Mouse (Mus musculus) myocyte (in vitro differentiated cells): ENCODE measurements around the gene Ank3. TPM values are rescaled to one million over a fixed set of nuclear protein-coding genes. Genes with fewer than 3 reads are reported as not detected.
A peak's percentile ranks its signal among the peaks of the same experiment; 100 is the strongest.

Source experiments
- H3K27me3 ChIP-seq: one replicate; pipeline ENCODE4 v1.6.1; 2011; ENCODE audit not compliant: control insufficient read depth, insufficient read depth, insufficient read length
- H3K36me3 ChIP-seq: one replicate; pipeline ENCODE4 v1.6.1; 2011; ENCODE audit not compliant: control insufficient read depth, insufficient read depth
- H3K4me2 ChIP-seq: one replicate; pipeline ENCODE4 v1.6.1; 2011; ENCODE audit warnings: low read depth, control low read depth
- H3K4me3 ChIP-seq: one replicate; pipeline ENCODE4 v1.5.1; 2011; ENCODE audit warnings: mild to moderate bottlenecking, control low read depth, moderate library complexity
- H3K79me2 ChIP-seq: one replicate; pipeline ENCODE4 v1.6.1; 2011; ENCODE audit not compliant: control insufficient read depth, insufficient read depth
- H3ac ChIP-seq: one replicate; pipeline ENCODE4 v1.6.1; 2011; ENCODE audit not compliant: control insufficient read depth, insufficient read length
- CEBPB ChIP-seq: IDR thresholded peaks from 2 replicates; pipeline ENCODE4 v1.6.1; 2011; ENCODE audit warnings: mild to moderate bottlenecking, moderate library complexity; ENCODE audit not compliant: poor library complexity, insufficient read depth, severe bottlenecking
- E2F4 ChIP-seq: IDR thresholded peaks from one replicate; pipeline ENCODE4 v1.6.1; 2011; ENCODE audit warnings: mild to moderate bottlenecking, control low read depth, moderate library complexity; ENCODE audit not compliant: insufficient read depth
- MAX ChIP-seq: IDR thresholded peaks from one replicate; pipeline ENCODE4 v1.6.1; 2011; ENCODE audit warnings: low read depth, mild to moderate bottlenecking, control low read depth
- MYOD1 ChIP-seq, 3 experiments: IDR thresholded peaks; one replicate each; pipeline ENCODE4 v1.6.1; 2011; ENCODE audit warnings: control low read depth in 2 of 3, low read depth in 2 of 3, mild to moderate bottlenecking in 2 of 3, moderate library complexity in 1 of 3; ENCODE audit not compliant: insufficient read length in 2 of 3, control insufficient read depth in 1 of 3
- MYOG ChIP-seq, 3 experiments: IDR thresholded peaks; one replicate each; pipeline ENCODE4 v1.6.1; 2011; ENCODE audit warnings: control low read depth in 2 of 3, low read depth in 2 of 3, mild to moderate bottlenecking in 2 of 3; ENCODE audit not compliant: insufficient read length in 2 of 3, control insufficient read depth in 1 of 3, insufficient read depth in 1 of 3
- POLR2A ChIP-seq: IDR thresholded peaks from one replicate; pipeline ENCODE4 v1.6.1; 2011; ENCODE audit warnings: low read depth, mild to moderate bottlenecking, control low read depth, moderate library complexity; ENCODE audit not compliant: insufficient read length
- POLR2AphosphoS2 ChIP-seq: IDR thresholded peaks from one replicate; pipeline ENCODE4 v1.6.1; 2011; ENCODE audit warnings: low read depth, control low read depth; ENCODE audit not compliant: insufficient read length
- REST ChIP-seq: IDR thresholded peaks from one replicate; pipeline ENCODE4 v1.6.1; 2011; ENCODE audit warnings: mild to moderate bottlenecking, control low read depth, moderate library complexity; ENCODE audit not compliant: insufficient read depth, insufficient read length
- SRF ChIP-seq: IDR thresholded peaks from one replicate; pipeline ENCODE4 v1.6.1; 2011; ENCODE audit warnings: low read depth; ENCODE audit not compliant: control insufficient read depth, insufficient read length
- TCF12 ChIP-seq: IDR thresholded peaks from one replicate; pipeline ENCODE4 v1.6.1; 2011; ENCODE audit warnings: mild to moderate bottlenecking, control low read depth; ENCODE audit not compliant: poor library complexity, insufficient read depth, severe bottlenecking
- TCF3 ChIP-seq: IDR thresholded peaks from one replicate; pipeline ENCODE4 v1.6.1; 2011; ENCODE audit warnings: low read depth, control low read depth; ENCODE audit not compliant: insufficient read length
- USF1 ChIP-seq: IDR thresholded peaks from one replicate; pipeline ENCODE4 v1.6.1; 2011; ENCODE audit warnings: low read depth, mild to moderate bottlenecking, control low read depth, moderate library complexity
- polyA plus RNA-seq: library from polyadenylated mRNA; unstranded; fragments of >200 nt; fragmentation: generic; extraction: Trizol; gene quantifications from one replicate; pipeline ENCODE4 v1.2.1, GENCODE M21; 2012; ENCODE audit warnings: missing spikeins

The Ank3 gene
- polyA plus RNA-seq, 1 experiment: 5.5 TPM

GRCm38 (mm10) chr10:69654866-69655633 is 256.5 kb downstream of the Ank3 start:
- TF ChIP-seq CEBPB: no peak
- TF ChIP-seq POLR2AphosphoS2: no peak
- no peak for TF ChIP-seq SRF
- Histone ChIP-seq H3K27me3 (no peaks in the 10 kb centered on the region), H3K36me3 (no peaks in the 10 kb centered on the region), H3K79me2 (no peaks in the 10 kb centered on the region), H3K4me2 (peak overlapping the region; percentile 71), H3ac (no peak overlapping the region), H3K4me3 (no peak overlapping the region)

- TF ChIP-seq POLR2A (no peak), E2F4 (no peak), SRF (no peak), TCF12 (no peak), MAX (no peak), USF1 (no peak), REST (no peak), POLR2AphosphoS2 (no peak), MYOD1 (IDR thresholded peaks at IDR 0.05; ENCODE audit: control insufficient read depth in 1 of 3, insufficient read length in 2 of 3, low read depth in 2 of 3) (no peak), CEBPB (no peak), TCF3 (no peak), MYOG (IDR thresholded peaks at IDR 0.05; ENCODE audit: control insufficient read depth in 1 of 3, insufficient read depth in 1 of 3, insufficient read length in 2 of 3, low read depth in 2 of 3) (no peak)
- no peak overlapping the region for H3ac ChIP-seq
- no peaks in the 10 kb centered on the region for H3K36me3 ChIP-seq
- no peaks in the 10 kb centered on the region for H3K79me2 ChIP-seq
- H3K4me3 ChIP-seq: no peak overlapping the region
- H3K27me3 ChIP-seq: no peaks in the 10 kb centered on the region
- H3K4me2 ChIP-seq: no peak overlapping the region
Observed at GRCm38 (mm10) chr10:69656321-69656720, 257.7 kb downstream of the Ank3 start.

- TF ChIP-seq MAX (no peak), CEBPB (no peak), TCF12 (no peak), MYOD1 (IDR thresholded peaks at IDR 0.05; ENCODE audit: control insufficient read depth in 1 of 3, insufficient read length in 2 of 3, low read depth in 2 of 3) (no peak), TCF3 (no peak)
- H3ac ChIP-seq: no peak overlapping the region
- H3K79me2 ChIP-seq: no peaks in the 10 kb centered on the region
- no peaks in the 10 kb centered on the region for H3K36me3 ChIP-seq
- no peaks in the 10 kb centered on the region for H3K27me3 ChIP-seq
- H3K4me2 ChIP-seq: no peak overlapping the region
- no peak overlapping the region for H3K4me3 ChIP-seq
Observed at GRCm38 (mm10) chr10:69659818-69660217, 261.2 kb downstream of the Ank3 start.

- Histone ChIP-seq H3K79me2 (no peaks in the 10 kb centered on the region), H3K27me3 (no peaks in the 10 kb centered on the region), H3ac (no peak overlapping the region), H3K36me3 (no peaks in the 10 kb centered on the region), H3K4me3 (no peak overlapping the region), H3K4me2 (no peak overlapping the region)
- TF ChIP-seq POLR2AphosphoS2: no peak
- TF ChIP-seq CEBPB: no peak
- TF ChIP-seq SRF: no peak
- no peak for TF ChIP-seq E2F4
- TF ChIP-seq MAX: no peak
- no peak for TF ChIP-seq MYOD1 (IDR thresholded peaks at IDR 0.05; ENCODE audit: control insufficient read depth in 1 of 3, insufficient read length in 2 of 3, low read depth in 2 of 3)
- no peak for TF ChIP-seq TCF12
- no peak for TF ChIP-seq USF1
- TF ChIP-seq REST: no peak
- no peak for TF ChIP-seq MYOG (IDR thresholded peaks at IDR 0.05; ENCODE audit: control insufficient read depth in 1 of 3, insufficient read depth in 1 of 3, insufficient read length in 2 of 3, low read depth in 2 of 3)
Observed at GRCm38 (mm10) chr10:69662338-69662737, 263.8 kb downstream of the Ank3 start.

GRCm38 (mm10) chr10:69667482-69667881 is 268.9 kb downstream of the Ank3 start:
- Histone ChIP-seq H3K36me3 (no peaks in the 10 kb centered on the region), H3K4me2 (no peak overlapping the region), H3ac (no peak overlapping the region), H3K79me2 (no peaks in the 10 kb centered on the region), H3K27me3 (no peaks in the 10 kb centered on the region), H3K4me3 (no peak overlapping the region)
- no peak for TF ChIP-seq SRF
- no peak for TF ChIP-seq MYOD1 (IDR thresholded peaks at IDR 0.05; ENCODE audit: control insufficient read depth in 1 of 3, insufficient read length in 2 of 3, low read depth in 2 of 3)
- TF ChIP-seq POLR2AphosphoS2: no peak
- no peak for TF ChIP-seq CEBPB
- TF ChIP-seq REST: no peak
- TF ChIP-seq TCF12: no peak
- no peak for TF ChIP-seq TCF3
- no peak for TF ChIP-seq E2F4
- TF ChIP-seq MAX: no peak
- TF ChIP-seq MYOG (IDR thresholded peaks at IDR 0.05; ENCODE audit: control insufficient read depth in 1 of 3, insufficient read depth in 1 of 3, insufficient read length in 2 of 3, low read depth in 2 of 3): no peak
- no peak for TF ChIP-seq POLR2A
- no peak for TF ChIP-seq USF1
